Mouse (Mus musculus) bone marrow, adult 2 months (tissue): ENCODE results near the gene Glipr1. TPM values are rescaled to one million over a fixed set of nuclear protein-coding genes. Genes with fewer than 3 reads are reported as not detected.

Experiments used
- H3K27ac ChIP-seq: fragments of 200-500 bp; 2 replicates; pipeline ENCODE4 v1.5.1; 2012; ENCODE audit warnings: low read depth, mild to moderate bottlenecking, control low read depth, inconsistent platforms, low read length; ENCODE audit not compliant: control insufficient read depth, poor library complexity, insufficient read depth
- H3K4me1 ChIP-seq: fragments of 200-500 bp; 2 replicates; pipeline ENCODE4 v1.6.1; 2011; ENCODE audit warnings: low read length; ENCODE audit not compliant: control insufficient read depth, insufficient read depth
- H3K4me3 ChIP-seq: fragments of 200-500 bp; replicated peaks from 2 replicates; pipeline ENCODE3; 2011; ENCODE audit warnings: mild to moderate bottlenecking, low read depth, low read length, control low read depth; ENCODE audit not compliant: control insufficient read depth
- CTCF ChIP-seq: fragments of 200-500 bp; IDR thresholded peaks from 2 replicates; pipeline ENCODE4 v1.5.1; 2011; ENCODE audit warnings: low read length, control low read depth; ENCODE audit not compliant: control insufficient read depth, insufficient read depth
- POLR2A ChIP-seq: fragments of 200-500 bp; IDR thresholded peaks from 2 replicates; pipeline ENCODE4 v1.6.1; 2011; ENCODE audit warnings: low read depth, mild to moderate bottlenecking, control low read depth, low read length, borderline replicate concordance; ENCODE audit not compliant: control insufficient read depth
- WGBS: fragments of 180-500 bp; shearing (Covaris S2); methylation state at CpG from one replicate; pipeline ENCODE4 v1.1.7; 2018; 5-methylcytosine and 5-hydroxymethylcytosine counted together
- polyA plus RNA-seq: library from polyadenylated mRNA; stranded (reverse); fragments of >200 nt; gene quantifications from 2 replicates; pipeline ENCODE4 v1.2.4, GENCODE M21; 2011; ENCODE audit warnings: low replicate concordance; ENCODE audit not compliant: missing spikeins, insufficient read depth, insufficient read length

Glipr1 gene
- polyA plus RNA-seq, 1 experiment: 115 TPM

DNA sequence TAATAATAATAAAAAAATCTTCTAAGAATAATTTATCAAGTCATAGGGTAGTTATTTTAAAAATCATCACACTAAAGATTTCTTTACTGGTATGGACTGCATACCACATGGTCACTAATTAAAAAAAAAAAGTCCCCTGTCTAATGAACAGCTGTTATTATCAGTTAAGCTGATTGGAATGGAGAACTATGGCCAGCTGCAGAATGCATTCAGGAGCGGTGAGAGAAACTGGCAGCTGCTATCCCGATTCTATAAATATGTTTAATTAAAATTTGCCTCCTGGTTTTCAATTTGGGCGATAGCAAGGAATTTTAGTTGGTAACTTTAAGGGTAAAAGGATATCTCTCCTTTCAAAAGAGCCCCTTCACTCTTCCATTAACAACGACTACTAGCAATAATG is 53.4 kb downstream of the Glipr1 start:
- Histone ChIP-seq H3K4me1 (no peaks in the 10 kb centered on the region), H3K4me3 (no peak overlapping the region), H3K27ac (no peak overlapping the region)
- TF ChIP-seq CTCF: no peak
- no peak for TF ChIP-seq POLR2A
- WGBS: 62% methylated on average over 4 of the region's 4 CpGs

DNA sequence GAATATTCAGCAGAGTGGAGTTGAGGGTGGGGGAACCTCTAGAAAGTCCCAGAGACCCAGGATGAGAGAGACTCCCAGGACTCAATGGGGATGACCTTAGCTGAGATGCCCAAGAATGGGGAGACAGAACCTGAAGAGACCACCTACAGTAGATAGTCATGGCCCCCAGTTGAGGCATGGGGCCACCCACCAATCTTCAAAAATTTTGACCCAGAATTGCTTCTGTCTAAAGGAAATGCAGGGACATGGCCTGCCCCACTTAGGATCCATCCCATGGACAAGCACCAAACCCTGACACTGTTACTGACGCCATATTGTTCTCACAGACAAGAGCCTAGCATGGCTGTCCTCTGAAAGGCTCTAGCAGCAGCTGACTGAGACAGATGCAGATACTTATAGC is 54.4 kb downstream of the Glipr1 start:
- H3K27ac ChIP-seq: no peak overlapping the region
- no peaks in the 10 kb centered on the region for H3K4me1 ChIP-seq
- TF ChIP-seq POLR2A: no peak
- TF ChIP-seq CTCF: no peak
- 83% methylated on average over 1 of the region's 1 CpGs for WGBS
- no peak overlapping the region for H3K4me3 ChIP-seq

DNA sequence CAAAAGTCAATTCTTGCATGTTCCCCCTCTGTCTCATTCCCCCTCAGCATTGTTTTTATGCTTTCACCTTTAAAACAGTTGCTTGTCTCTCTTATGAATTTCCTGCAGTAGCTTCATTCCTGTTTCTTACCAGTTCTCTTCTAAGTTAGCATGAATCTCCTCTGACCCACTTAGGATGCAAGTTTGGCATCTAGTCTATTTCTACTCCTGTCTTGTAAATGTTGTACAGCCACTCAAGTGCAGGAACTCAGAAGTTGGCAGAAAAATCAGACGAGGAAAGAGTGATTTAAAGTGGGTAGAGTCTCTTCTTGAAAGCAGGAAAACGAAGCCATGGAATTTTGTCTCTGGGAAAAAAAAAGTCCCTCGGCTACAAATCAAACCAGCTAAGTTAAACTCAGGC is 56.9 kb downstream of the Glipr1 start:
- Histone ChIP-seq H3K4me3 (no peak overlapping the region), H3K4me1 (no peaks in the 10 kb centered on the region), H3K27ac (no peak overlapping the region)
- 68% methylated on average over 3 of the region's 3 CpGs for WGBS
- no peak for TF ChIP-seq CTCF
- TF ChIP-seq POLR2A: no peak

DNA sequence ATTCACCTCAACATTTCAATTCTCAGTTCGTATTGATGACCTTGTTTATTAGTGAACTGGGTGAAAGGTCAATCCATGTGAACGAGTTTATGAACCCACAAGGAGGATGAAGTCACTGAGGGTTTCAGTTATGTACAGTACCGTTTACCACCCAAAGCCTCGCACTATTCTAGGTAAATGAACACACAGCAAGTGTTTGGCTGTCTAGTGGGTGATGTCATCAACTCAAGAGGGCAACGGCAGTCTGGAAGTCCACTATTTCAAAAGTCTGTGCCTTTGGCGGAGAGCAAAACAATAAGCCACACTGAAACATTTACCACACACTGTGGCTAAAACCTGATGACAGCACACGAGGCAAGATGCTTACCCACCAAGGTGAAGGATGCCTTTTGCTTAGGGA is 59.4 kb downstream of the Glipr1 start:
- TF ChIP-seq CTCF: no peak
- no peak for TF ChIP-seq POLR2A
- H3K27ac ChIP-seq: no peak overlapping the region
- H3K4me1 ChIP-seq: no peaks in the 10 kb centered on the region
- 67% methylated on average over 7 of the region's 7 CpGs for WGBS
- H3K4me3 ChIP-seq: no peak overlapping the region

DNA sequence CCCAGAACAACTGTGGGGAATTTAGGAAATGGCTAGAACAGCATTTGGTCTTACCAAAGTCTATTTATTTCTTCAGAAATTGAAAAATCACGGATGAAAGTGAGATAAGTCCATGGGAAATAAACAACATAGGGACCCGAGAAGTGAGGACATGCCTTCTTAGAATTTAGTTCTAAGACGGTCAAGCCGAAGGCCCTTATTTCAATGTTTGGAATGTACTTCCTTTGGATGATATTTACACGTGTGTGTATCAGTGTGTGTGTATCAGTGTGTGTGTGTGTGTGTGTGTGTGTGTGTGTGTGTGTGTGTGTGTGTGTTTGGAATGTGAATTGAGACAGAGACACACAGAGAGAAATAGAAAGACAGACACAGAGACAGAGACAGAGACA is 65.3 kb downstream of the Glipr1 start:
- no peaks in the 10 kb centered on the region for H3K4me1 ChIP-seq
- no peak overlapping the region for H3K4me3 ChIP-seq
- H3K27ac ChIP-seq: no peak overlapping the region
- TF ChIP-seq CTCF: no peak
- no peak for TF ChIP-seq POLR2A
- WGBS: 75% methylated on average over 5 of the region's 5 CpGs

DNA sequence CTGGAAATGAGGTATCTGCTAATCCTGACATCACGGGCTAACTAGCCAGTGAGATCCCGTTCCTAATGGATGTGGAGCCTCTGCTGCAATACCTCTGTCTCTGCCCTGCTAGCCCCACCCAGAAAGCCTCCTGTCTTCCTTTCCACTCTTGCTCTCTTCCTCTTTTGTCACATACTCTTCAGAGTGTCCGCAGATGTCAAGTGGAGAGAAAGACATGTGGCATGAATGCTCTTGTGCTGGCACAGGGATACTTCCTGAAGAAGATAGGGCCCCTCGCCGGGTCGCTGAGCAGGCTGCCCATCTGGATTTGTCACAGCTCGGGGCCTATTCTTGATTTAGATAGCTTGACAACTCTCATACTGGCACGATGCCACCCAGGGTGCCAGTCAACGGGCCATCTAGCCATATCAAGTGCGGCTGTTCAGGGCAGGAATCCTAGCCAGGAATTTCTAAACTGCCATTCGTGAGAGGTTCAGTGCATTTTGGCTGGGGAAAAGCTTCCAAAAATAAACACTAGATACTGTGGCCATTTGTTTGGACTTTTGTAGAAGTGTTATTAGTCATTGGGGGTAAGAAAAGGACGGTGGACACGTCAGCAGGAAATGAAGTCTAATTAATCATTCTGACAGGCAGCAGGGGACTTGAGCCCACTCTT is 65.8 kb downstream of the Glipr1 start:
- no peak overlapping the region for H3K27ac ChIP-seq
- H3K4me1 ChIP-seq: no peaks in the 10 kb centered on the region
- TF ChIP-seq CTCF (no peak), POLR2A (no peak)
- H3K4me3 ChIP-seq: no peak overlapping the region
- WGBS: 31% methylated on average over 13 of the region's 13 CpGs

DNA sequence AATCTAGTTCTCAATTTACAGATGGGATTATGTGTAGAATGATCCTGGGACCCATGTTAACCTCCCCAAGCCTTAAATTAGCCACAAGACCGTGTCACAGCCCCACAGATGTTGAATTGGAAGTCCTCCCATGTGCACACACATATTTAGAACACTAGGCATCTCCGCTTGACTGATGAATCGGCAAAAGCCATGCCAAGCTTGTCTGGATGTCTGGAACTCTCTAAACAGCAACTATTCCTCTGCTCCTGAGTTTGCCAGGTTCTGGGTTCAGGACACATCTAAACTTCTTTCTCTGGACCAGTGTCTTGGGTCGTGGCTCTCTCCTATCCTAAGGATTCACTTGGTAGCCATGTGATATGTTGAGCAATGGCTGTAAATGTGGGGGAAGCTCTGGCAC is 66.4 kb downstream of the Glipr1 start:
- no peak overlapping the region for H3K4me3 ChIP-seq
- WGBS: 68% methylated on average over 4 of the region's 4 CpGs
- H3K27ac ChIP-seq: no peak overlapping the region
- no peak for TF ChIP-seq POLR2A
- no peak for TF ChIP-seq CTCF
- no peaks in the 10 kb centered on the region for H3K4me1 ChIP-seq

Other genes starting within 250 kb of the Glipr1 start
- 11.3 and 24.0 TPM in 2 replicates for gene Krr1, start 30.0 kb downstream of the Glipr1 start, polyA plus RNA-seq
- not detected in 2 replicates for gene Glipr1l1, start 57.6 kb upstream of the Glipr1 start, polyA plus RNA-seq
- not detected in 2 replicates for gene Glipr1l2, start 80.7 kb upstream of the Glipr1 start, polyA plus RNA-seq
- not detected in 2 replicates for gene Glipr1l3, start 157.7 kb upstream of the Glipr1 start, polyA plus RNA-seq
- gene Caps2, start 161.0 kb upstream of the Glipr1 start, polyA plus RNA-seq: not detected in 2 replicates